Mouse (Mus musculus) embryonic fibroblast, embryonic 13.5 days (primary cell): ENCODE measurements around the gene Cacna2d3. TPM values are rescaled to one million over a fixed set of nuclear protein-coding genes. Genes with fewer than 3 reads are reported as not detected.

Source experiments
- H3K27ac ChIP-seq: 2 replicates; pipeline ENCODE4 v1.5.1; 2012; ENCODE audit warnings: low read length, control low read depth, inconsistent platforms; ENCODE audit not compliant: insufficient read depth
- H3K4me1 ChIP-seq: 2 replicates; pipeline ENCODE4 v1.6.1; 2011; ENCODE audit warnings: low read length; ENCODE audit not compliant: control insufficient read depth, insufficient read depth
- H3K4me3 ChIP-seq: 2 replicates; pipeline ENCODE4 v1.5.1; 2011; ENCODE audit warnings: mild to moderate bottlenecking, control low read depth, low read length; ENCODE audit not compliant: insufficient read depth
- CTCF ChIP-seq: IDR thresholded peaks from 2 replicates; pipeline ENCODE4 v1.5.1; 2011; ENCODE audit warnings: mild to moderate bottlenecking, control low read depth, low read length, moderate library complexity, borderline replicate concordance; ENCODE audit not compliant: insufficient read depth
- POLR2A ChIP-seq: IDR thresholded peaks from 2 replicates; pipeline ENCODE4 v1.6.1; 2011; ENCODE audit warnings: low read depth, mild to moderate bottlenecking, control low read depth, low read length, moderate library complexity
- polyA plus RNA-seq: library from polyadenylated mRNA; stranded (reverse); fragments of >200 nt; gene quantifications from 2 replicates; pipeline ENCODE4 v1.2.4, GENCODE M21; 2011; ENCODE audit warnings: low read depth; ENCODE audit not compliant: missing spikeins, insufficient read length

The Cacna2d3 gene
- polyA plus RNA-seq, 1 experiment = 5.3 TPM

DNA sequence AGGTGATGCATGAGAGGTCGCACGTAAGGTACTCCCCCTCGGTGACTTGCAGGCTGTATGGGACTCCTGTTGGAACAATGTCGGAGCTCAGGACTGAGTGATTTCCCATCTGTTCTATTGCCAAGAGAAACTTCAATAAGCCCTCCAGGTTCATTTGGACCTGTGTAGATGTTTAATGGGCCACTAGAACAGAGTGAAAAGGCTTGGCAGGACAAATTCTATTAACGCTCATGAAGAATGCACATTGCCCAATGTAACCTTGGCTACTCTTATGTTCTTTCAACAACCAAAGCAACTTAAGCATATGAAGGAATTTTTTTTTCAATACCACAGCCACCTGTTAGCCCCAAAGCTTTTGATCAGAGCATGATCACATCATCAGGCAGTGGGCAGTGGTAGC lies 451.1 kb downstream of the Cacna2d3 start:
- peaks cover 9% of the 10 kb centered on the region; the same call in 1 of the 2 replicates for H3K4me1 ChIP-seq

DNA sequence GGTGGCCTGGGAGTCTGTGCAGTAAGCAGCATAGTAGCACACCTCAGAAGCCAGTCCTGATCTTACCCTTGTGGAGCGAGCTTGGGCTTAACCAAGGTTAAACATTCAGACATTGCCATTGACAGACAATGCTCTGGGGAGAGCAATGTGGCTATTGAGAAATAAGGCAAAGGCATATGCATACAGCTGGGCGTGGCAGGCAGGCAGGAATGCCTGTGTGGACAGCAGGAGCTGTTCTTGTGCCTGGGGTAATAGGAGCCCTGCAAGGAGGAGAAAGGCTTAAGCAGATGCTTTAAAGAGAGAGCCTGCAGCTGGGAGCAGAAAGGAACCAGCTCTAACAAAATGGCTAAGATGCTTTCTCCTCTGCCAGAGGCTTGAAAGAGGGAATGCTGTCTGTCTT lies 451.8 kb downstream of the Cacna2d3 start:
- H3K27ac ChIP-seq = peak overlapping the region; percentile 21
- no peak overlapping the region for H3K4me3 ChIP-seq
- TF ChIP-seq POLR2A (no peak), CTCF (no peak)

More for the DNA sequence above, 451.1 kb downstream of the Cacna2d3 start:
- Histone ChIP-seq H3K4me3 (no peak overlapping the region), H3K27ac (no peak overlapping the region)
- TF ChIP-seq CTCF = no peak
- TF ChIP-seq POLR2A = no peak

DNA sequence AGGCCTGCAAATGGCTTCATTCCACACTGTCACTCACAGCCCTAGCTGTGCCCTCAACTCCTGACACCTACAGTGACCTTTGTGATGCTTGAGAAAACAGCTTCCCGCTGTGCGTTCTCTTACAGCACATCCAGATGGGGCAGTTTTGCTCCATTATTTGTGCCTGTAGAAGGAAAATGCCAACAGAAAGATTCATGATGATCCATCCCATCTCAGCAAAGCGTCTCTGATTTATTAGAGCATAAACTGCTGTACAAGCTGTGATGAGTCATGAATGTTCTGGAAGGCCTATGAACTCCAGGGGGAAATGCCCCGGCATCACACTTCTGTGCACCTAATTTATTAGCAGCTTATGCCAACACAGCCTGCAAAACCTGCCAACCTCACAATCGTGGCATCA lies 453.1 kb downstream of the Cacna2d3 start:
- TF ChIP-seq CTCF (no peak), POLR2A (no peak)
- no peak overlapping the region for H3K4me3 ChIP-seq
- peak overlapping the region; percentile 78 for H3K27ac ChIP-seq
- H3K4me1 ChIP-seq = peaks cover 9% of the 10 kb centered on the region; the same call in 1 of the 2 replicates

More for the DNA sequence above, 451.8 kb downstream of the Cacna2d3 start:
- peaks cover 9% of the 10 kb centered on the region; the same call in 1 of the 2 replicates for H3K4me1 ChIP-seq

DNA sequence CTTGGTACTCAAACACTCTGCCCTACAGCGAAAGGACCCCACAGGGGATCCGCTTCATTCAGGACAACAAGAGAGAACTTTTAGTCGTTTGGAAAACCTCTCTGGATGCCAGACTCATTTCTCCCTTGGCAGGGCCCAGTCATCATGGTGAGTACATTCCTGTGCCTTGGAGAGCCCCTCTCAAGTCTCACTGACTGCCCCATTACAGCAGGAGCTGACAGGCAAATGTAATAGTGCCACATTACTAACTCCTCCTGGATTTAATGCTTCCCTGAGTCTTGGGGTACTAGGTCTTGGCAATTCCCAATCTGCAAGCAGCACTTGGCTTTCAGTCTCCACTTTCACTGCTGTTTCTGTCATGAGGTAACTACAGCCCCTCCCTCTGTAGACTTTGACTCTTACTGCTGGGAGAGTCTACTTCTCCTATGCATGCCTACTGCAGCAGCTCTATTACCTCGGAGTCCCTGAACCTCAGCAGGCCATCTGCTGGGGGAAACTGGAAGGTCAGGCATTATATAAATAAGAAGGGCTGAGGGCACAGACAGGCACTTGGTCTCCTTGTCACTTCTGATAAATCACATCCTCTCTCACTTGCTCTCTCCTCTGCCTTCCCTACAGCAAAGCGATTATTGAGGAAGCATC lies 454.3 kb downstream of the Cacna2d3 start:
- no peak overlapping the region for H3K27ac ChIP-seq
- TF ChIP-seq CTCF (no peak), POLR2A (no peak)
- H3K4me3 ChIP-seq = no peak overlapping the region
- peaks cover 9% of the 10 kb centered on the region; the same call in 1 of the 2 replicates for H3K4me1 ChIP-seq

DNA sequence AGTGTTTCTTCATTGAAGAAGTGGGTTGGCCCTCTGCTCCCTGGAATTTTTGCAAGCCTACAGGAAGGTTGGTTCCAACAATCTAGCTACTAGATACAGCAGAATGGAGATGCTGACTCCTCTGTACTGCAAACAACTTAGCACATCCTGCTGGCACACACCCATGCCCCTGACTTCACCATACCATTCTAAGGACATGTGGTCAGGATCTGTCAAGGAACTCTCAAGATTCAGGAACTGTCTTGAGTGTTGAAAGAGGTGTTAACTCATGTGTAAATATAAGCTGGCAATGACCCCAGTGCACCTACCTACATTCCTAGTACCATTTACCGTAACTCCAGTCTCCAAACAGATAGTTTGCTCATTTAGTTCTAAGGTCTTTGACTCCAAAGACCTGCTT lies 461.0 kb downstream of the Cacna2d3 start:
- TF ChIP-seq CTCF (no peak), POLR2A (no peak)
- Histone ChIP-seq H3K4me1 (no peaks in the 10 kb centered on the region), H3K4me3 (no peak overlapping the region), H3K27ac (no peak overlapping the region)

DNA sequence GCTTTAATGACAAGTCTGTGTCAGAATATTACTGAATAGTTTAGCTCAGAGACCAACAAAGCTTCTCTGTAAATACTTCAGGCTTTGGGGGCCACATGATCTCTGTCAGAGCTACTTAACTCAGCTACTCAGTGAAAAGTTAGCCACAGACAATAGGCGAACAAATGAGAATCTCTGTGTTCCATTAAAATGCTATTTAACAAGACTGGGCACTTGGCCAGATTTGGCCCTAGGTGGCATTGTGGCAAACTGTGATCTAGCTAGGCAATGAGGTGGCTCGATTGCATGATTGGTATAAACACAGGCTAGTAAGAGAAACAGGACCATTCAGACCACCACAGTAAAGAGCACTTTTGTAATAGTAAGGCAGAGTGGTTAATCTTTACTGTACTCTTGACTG lies 478.1 kb downstream of the Cacna2d3 start:
- H3K4me1 ChIP-seq = no peaks in the 10 kb centered on the region
- no peak overlapping the region for H3K4me3 ChIP-seq
- no peak overlapping the region for H3K27ac ChIP-seq
- no peak for TF ChIP-seq POLR2A

DNA sequence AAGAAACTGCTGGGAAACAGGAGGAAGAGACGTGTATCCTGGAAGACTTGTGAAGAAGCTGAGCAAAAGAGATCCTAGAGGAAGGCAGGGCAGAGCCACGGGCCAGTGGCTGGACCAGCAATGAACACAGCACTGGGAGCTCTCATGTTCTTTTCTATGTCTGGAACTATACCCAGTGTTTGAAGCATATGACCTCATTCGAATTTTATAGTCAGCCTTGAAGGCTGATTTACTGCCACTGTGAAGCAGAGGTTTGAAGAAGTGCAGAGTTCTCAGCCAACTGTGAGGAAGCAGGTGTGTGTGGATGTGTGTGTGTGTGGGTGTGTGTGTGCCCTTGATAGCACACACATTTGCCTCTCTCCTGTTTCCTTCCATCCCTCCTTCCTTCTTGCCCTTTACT lies 483.2 kb downstream of the Cacna2d3 start:
- no peak overlapping the region for H3K27ac ChIP-seq
- TF ChIP-seq CTCF (no peak), POLR2A (no peak)
- H3K4me3 ChIP-seq = no peak overlapping the region
- no peaks in the 10 kb centered on the region for H3K4me1 ChIP-seq

DNA sequence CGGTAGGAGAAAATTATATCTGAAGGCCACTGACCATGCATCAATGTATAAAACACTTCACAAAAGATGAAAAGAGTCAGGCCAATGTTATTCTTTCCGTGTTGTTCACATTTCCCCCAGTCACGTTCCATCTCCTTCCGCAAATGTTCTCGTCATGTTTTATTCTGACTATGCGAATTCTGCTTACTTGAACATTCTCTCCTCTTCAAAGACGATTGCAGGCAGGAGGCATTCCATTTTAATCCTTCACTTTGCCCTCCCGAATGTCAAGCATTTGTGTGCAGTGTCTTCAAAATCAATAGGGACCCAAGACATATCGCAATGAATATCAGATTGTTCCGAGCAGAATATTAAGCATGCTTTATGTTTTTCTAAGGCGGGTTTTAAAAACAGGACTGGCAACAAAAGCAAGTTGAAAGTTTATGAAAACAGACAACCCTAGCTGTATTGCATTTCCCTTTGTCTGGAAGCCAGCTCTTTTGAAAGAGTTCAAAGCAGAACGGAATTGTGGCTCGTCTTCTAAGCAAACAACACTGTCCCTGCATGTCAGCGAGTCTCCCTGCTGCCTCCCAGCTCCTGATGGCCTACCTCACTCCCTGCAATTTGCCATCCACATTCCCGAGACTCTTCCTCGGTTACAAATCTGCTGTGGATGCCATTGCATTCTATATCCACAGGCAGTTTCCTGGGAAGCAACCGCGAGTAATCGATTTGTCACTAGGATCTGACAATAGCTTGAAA lies 492.5 kb downstream of the Cacna2d3 start:
- H3K27ac ChIP-seq = peak overlapping the region; percentile 70; the same call in 1 of the 2 replicates

DNA sequence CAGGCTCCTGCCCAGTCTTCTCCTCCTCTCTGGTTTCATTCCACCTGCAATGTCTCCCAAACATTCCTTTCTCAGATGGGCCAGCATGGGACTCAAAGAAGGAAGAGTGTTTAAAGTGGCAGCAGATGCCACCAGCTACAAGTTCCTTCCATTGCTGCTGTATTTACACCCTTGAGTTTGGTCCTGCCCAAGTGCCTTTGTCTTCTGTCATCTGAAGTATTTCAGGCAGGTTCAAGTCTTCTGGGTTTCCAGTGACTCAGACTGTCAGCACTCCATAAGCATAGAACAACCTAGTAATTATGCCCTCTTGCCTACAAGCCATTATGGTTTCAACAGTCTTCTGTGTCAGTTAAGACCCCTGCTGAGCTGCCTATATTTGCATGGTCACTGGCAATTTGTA lies 493.2 kb downstream of the Cacna2d3 start:
- TF ChIP-seq POLR2A (no peak), CTCF (no peak)
- Histone ChIP-seq H3K27ac (peak overlapping the region; percentile 70; the same call in 1 of the 2 replicates), H3K4me3 (no peak overlapping the region), H3K4me1 (0 out of 2 replicates have a peak, but pooled peaks cover 3% of the 10 kb centered on the region)

More for the DNA sequence above, 492.5 kb downstream of the Cacna2d3 start:
- Histone ChIP-seq H3K4me3 (no peak overlapping the region), H3K4me1 (0 out of 2 replicates have a peak, but pooled peaks cover 3% of the 10 kb centered on the region)
- no peak for TF ChIP-seq POLR2A
- no peak for TF ChIP-seq CTCF

DNA sequence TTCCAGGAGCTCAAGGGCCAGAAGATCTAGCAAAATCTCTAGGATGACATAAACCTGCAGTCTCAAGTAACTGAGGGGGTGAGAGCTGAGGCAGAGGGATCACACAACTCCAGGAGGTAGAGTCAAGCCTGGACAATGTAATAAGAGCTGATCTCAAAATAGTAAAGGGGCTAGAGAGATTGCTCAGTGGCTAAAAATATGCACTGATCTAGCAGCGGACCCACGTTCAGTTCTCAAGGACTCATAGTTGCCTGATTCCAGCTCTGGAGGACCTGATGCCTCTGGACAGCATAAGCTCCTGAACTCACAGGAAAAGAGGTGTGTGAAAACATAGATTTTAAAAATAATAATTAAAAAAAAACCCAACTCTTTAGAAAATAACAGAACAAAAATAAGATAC lies 493.7 kb downstream of the Cacna2d3 start:
- H3K4me3 ChIP-seq = no peak overlapping the region
- H3K4me1 ChIP-seq = 0 out of 2 replicates have a peak, but pooled peaks cover 3% of the 10 kb centered on the region
- no peak overlapping the region for H3K27ac ChIP-seq
- TF ChIP-seq POLR2A = no peak
- TF ChIP-seq CTCF = no peak
